7 mouse cellular contexts compared by ENCODE assay signal in genomic region chr2:136720235-136720634, GRCm38 (mm10). TPM values are rescaled to one million over a fixed set of nuclear protein-coding genes. Genes with fewer than 3 reads are reported as not detected.
A peak's percentile ranks its signal among the peaks of the same experiment; 100 is the strongest.
DNase-seq lines count a peak whose midpoint lies in the region; ATAC-seq and TF ChIP-seq lines count a peak whose summit lies in the region.

No protein-coding gene starts in this region.

- DNase-seq in left cerebral cortex, adult 18-20 months (ENCODE audit: low spot score in 2 of 2), result peak; percentile 69 to 72
- DNase-seq in left cerebral cortex, postnatal 36 days (ENCODE audit: low spot score in 2 of 2), result no peak
- no peak for DNase-seq in Patski (ENCODE audit: low read depth, low spot score)
- DNase-seq in cerebellum, adult 11-12 months, result peak; percentile 71
- peak; percentile 47 to 57 for DNase-seq in heart, postnatal 14 days
- DNase-seq in spleen, adult 18-20 months, result no peak

- in situ Hi-C loops in Patski (cut with MboI; ENCODE audit: low pct_unique_long_range_greater_than_20kb), result no loop called here

- no peak for ATAC-seq in Patski
- peak; percentile 66; the same call in 1 of the 2 replicates for ATAC-seq in megakaryocyte progenitor cell, adult 5-6 weeks (replicated peaks; ENCODE audit: poor library complexity)

- POLR2A ChIA-PET in Patski (lab: Charles Lee), result no interaction called here

- CTCF ChIA-PET in Patski (lab: Charles Lee), result interaction anchor here (1.4 kb wide), 1 partner anchor 12 kb away, joined by 3 read pairs; no protein-coding TSS in a partner anchor

- intact Hi-C loops in left cerebral cortex, postnatal 36 days (cut with DNase I), result no loop called here
- intact Hi-C loops in heart, postnatal 14 days (cut with DNase I), result loop anchor here (10.0 kb wide), 1 partner anchor 165 kb away; the partner anchor contains the start of gene AL731706.2

- TF ChIP-seq CTCF in Patski (IDR thresholded peaks at IDR 0.05), result peak; percentile 64

- peaks cover 13% of the 10 kb centered on the region for H3K27me3 ChIP-seq in Patski

RNA-seq across cellular contexts. Expression of gene Snap25, which starts 7.0 kb away (rescaled TPM):
- total RNA-seq in left cerebral cortex, adult 18-20 months (2021), result 1,000 to 10,000 TPM; 3,274 to 3,529 TPM
- total RNA-seq in left cerebral cortex, postnatal 36 days (2021), result 1,000 to 10,000 TPM; 2,771 to 2,937 TPM
- not detected for polyA plus RNA-seq in Patski (2021)
- under 1 TPM in 1 of 2 experiments, not detected in 1; 0.33 TPM for total RNA-seq in heart, postnatal 14 days (2021)
- total RNA-seq in megakaryocyte progenitor cell, adult 5-6 weeks (2015), result not detected in 2 replicates
- total RNA-seq in megakaryocyte progenitor cell, adult 5-6 weeks (2017), result not detected in 2 replicates

Comparison
In these comparisons a context has a peak if more than half of its experiments do, and no peak if none do; other contexts are left out.
1. DNase-seq: peak in left cerebral cortex, adult 18-20 months (2 of 2), cerebellum, adult 11-12 months (single experiment) and heart, postnatal 14 days (2 of 2); none in left cerebral cortex, postnatal 36 days (0 of 2), Patski (single experiment) and spleen, adult 18-20 months (0 of 2).
2. RNA of gene Snap25, which starts 7.0 kb away (total RNA-seq): 3,274 to 3,529 TPM in left cerebral cortex, adult 18-20 months and 2,771 to 2,937 TPM in left cerebral cortex, postnatal 36 days; 0.33 TPM in heart, postnatal 14 days and not detected in megakaryocyte progenitor cell, adult 5-6 weeks; every median in the first group is over 1,000 times any median in the second.